Mouse (Mus musculus): ENCODE data around the gene Ctsll3. TPM values are rescaled to one million over a fixed set of nuclear protein-coding genes. Genes with fewer than 3 reads are reported as not detected.

The Ctsll3 gene
- not detected for total RNA-seq (2021)

DNA sequence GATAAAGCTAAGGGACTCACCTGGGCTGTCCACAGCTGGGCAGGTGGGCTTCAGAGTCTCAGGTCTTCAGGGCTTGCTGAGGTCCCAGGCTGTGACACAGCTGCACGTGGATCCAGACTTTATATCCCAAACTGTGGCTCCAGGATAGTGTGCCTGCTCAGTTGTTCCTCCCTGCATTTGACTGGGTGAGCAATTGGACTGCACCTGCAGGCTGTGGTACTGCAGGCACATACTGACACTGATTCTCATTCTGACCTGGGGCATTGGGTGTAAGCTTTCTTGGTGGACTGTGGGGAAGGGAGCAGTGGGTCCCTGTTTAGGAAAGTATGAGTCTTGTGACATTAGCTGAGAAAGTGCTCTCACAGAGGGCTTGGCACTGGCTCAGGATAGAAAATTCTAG is at the start of gene Ctsll3:
TSS of gene Ctsll3 (minus strand) at position 101 of the 400 bp plus-strand sequence.
- no peak for DNase-seq

GRCm38 (mm10) chr13:60848241-60849120 is 45.8 kb upstream of the Ctsll3 start:
- intact Hi-C loops (cut with DNase I): loop anchor here (1.0 to 5.0 kb wide), 2 partner anchors 49 to 88 kb away; partner anchors contain the start of genes Ctla2a, Ctla2b, Gm49391 and Gm49392

More for the DNA sequence above, at the start of gene Ctsll3:
- intact Hi-C loops (cut with DNase I): no loop called here

DNA sequence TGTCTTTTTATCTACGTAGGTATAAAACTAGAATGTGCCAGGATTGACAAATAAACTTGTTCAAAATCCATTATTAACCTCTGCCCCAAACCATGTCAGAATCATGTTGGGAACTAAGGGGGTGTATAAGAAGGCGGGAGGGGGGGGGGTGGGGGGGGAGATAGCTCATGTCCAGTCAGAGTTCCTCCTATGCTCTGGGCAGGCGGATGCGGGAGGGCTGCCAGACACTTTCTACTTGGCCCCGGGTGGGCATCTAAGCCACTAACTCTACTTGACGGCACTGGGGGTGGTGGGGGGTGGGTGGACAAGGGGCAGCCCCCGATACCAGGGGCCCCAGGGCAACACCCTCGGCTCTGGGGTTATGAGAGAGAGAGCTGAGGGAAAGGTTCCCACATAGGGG is 40.5 kb upstream of the Ctsll3 start:
- DNase-seq: no peak
- intact Hi-C loops (cut with DNase I): no loop called here

More at GRCm38 (mm10) chr13:60848241-60849120, 45.8 kb upstream of the Ctsll3 start:
- no peak for DNase-seq

GRCm38 (mm10) chr13:60842703-60843102 is 40.1 kb upstream of the Ctsll3 start:
- DNase-seq: no peak
- intact Hi-C loops (cut with DNase I): no loop called here

- DNase-seq: no peak
- intact Hi-C loops (cut with DNase I): no loop called here
Measured at GRCm38 (mm10) chr13:60839353-60839902, 36.8 kb upstream of the Ctsll3 start.

DNA sequence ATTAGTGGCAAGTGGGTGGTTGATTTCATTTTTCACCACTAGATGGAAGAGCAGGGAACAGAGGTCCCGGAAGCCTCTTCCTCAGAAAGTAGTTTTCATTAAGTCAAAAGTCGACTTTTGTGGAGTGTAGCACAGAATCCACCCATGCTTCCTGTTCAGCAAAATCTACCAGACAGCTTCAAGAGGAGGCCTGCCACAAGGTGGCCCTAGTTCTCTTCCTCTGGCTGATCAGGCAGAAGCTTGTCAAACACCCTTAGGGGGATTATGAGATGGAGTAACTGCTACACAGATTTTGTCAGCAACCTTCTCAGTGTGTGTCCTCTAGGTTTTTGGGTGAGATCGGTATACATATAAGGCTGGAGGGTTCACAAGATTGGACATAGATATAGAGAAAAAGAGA is 23.4 kb upstream of the Ctsll3 start:
- intact Hi-C loops (cut with DNase I): no loop called here
- DNase-seq: peak; percentile 30 to 41

GRCm38 (mm10) chr13:60820486-60821175 is 18.0 kb upstream of the Ctsll3 start:
- intact Hi-C loops (cut with DNase I): no loop called here
- DNase-seq: no peak

- intact Hi-C loops (cut with DNase I): loop anchor here (1.0 to 5.0 kb wide), 2 partner anchors 60 to 342 kb away; no protein-coding TSS in a partner anchor
Measured at GRCm38 (mm10) chr13:60819469-60819868, 16.8 kb upstream of the Ctsll3 start.

DNA sequence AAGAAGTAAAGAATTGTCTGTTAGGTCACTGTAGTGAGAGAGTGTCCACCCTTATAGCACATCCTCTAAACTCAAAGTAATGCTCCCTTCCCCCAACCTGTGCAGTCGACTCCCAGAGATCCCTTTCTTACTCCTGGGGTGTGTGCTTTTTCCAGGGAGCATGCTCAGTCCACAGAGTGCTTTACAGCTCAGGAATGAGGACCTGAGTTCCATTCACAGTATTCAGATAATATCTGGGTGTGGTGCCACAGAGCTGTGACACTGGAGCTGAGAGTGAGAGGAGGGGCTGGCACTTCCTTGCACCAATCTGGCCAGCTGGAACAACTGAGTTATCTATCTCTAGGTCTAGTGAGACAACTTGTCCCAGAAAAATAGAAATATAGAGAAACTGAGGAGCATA is 11.1 kb upstream of the Ctsll3 start:
- DNase-seq: no peak

More at GRCm38 (mm10) chr13:60819469-60819868, 16.8 kb upstream of the Ctsll3 start:
- peak; percentile 25 to 51 for DNase-seq

DNA sequence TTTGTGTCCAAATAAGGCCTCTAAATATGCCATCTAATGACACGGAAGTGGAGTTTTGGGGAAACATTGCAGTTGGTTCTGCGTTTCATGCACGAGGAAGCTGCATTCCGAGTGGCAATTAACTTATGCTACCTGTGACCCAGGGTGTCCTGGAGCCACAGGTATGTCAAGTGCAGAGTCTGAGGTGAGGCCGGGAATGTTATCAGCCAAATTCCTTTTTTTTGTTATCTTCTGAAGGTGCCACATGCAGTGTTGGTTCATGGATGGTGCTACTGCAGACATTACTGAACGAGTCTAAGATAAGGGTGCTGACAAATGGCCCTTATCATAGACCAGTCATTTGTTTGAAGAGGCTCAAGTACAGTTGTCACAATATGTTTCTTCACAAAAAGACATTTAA is 10.1 kb upstream of the Ctsll3 start:
- DNase-seq: no peak
- intact Hi-C loops (cut with DNase I): no loop called here

More for the DNA sequence above, 11.1 kb upstream of the Ctsll3 start:
- intact Hi-C loops (cut with DNase I): no loop called here

DNA sequence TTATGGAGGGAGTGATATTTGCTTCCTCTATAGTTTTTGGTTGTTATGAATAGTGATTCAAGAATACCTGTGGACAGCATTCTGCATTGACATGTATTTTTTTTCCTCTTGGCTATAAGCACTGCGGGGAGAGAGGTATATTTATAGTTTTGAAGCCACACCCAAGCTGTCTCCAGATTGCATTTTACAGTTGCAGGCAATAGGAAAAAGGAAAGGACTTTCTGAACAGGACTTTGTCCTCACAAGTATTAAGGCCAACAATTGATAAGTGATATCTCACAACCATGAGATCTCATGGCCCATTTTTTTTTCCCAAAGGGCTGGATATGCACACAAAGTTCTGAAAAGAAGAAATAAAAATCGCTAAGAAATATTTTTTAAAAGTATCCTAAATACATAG is 7.0 kb upstream of the Ctsll3 start:
- no peak for DNase-seq
- intact Hi-C loops (cut with DNase I): no loop called here

DNA sequence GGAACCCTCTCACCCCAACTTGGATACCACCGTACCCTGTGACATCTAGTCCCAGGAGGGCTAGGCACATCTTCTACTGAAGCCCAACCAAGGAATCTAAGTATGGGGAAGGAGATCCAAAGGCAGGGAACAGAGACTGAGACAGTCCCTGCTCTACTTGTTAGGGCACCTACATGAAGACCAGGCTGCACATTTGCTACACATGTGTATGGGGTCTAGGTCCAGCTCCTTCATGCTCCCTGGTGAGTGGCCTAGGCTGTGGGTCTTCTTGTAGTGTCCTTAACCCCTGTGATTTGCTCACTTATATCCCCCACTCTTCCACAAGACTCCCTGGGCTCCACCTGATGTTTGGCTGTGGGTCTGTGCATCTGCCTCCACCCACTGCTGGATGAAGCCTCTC is 13.2 kb downstream of the Ctsll3 start:
- intact Hi-C loops (cut with DNase I): no loop called here
- DNase-seq: no peak

- DNase-seq: no peak
- intact Hi-C loops (cut with DNase I): no loop called here
Measured at GRCm38 (mm10) chr13:60786264-60786663, 16.4 kb downstream of the Ctsll3 start, which contains the start of gene BC051665. BC051665 (minus strand) TSS chr13:60786364.

- intact Hi-C loops (cut with DNase I): no loop called here
- DNase-seq: no peak
Measured at GRCm38 (mm10) chr13:60783301-60783700, 19.3 kb downstream of the Ctsll3 start.

- intact Hi-C loops (cut with DNase I): no loop called here
- no peak for DNase-seq
Measured at GRCm38 (mm10) chr13:60780534-60780933, 22.1 kb downstream of the Ctsll3 start.

DNA sequence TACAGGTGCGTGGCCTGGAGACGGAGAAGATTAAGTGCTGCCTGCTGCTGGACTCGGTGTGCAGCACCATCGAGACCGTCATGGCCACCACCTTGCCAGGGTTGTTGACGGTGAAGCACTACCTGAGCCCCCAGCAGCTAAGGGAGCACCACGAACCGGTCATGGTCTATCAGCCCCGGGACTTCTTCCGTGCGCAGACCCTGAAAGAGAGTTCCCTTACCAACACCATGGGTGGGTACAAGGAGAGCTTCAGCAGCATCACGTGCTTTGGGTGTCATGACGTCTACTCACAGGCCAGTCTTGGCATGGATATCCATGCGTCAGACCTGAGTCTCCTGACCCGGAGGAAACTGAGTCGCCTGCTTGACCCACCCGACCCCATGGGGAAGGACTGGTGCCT is 41.5 kb downstream of the Ctsll3 start:
- intact Hi-C loops (cut with DNase I): no loop called here
- no peak for DNase-seq

DNA sequence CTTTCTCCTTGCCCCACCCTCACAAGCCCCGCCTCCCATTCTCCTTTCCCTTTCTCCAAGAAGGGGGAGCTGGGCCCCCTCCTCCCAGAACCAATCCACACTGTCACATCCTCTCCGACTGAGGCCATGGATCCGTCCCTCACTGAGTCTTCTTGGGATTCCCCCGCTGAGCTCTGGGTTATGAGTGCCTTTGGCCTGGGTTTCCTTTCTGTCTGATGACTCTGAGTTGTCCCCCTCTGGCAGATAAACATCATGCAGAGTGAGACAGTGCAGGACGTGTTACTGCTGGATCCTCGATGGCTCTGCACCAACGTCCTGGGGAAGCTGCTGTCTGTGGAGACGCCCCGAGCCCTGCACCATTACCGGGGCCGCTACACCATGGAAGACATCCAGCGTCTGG is 42.3 kb downstream of the Ctsll3 start:
- intact Hi-C loops (cut with DNase I): no loop called here
- DNase-seq: no peak

DNA sequence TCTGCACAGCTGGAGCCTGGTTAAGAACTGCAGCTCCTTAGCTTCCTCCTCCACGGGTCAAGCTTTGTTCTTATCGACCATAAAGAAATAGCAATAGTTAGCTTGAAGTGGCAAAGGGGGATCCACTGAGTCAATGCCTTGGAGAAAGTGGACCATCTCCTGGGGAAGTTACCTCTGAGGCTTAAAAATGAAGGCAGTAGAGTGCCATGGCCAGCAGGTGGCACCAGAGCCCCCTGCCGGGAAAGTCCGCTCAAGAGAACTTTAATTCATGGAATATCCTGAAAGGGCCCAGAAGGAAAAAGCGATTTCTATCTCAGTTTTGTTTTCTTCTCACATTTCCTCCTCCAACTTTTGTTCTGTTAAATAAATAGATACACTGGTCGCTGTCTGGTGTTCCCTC is 43.5 kb downstream of the Ctsll3 start:
- peak; percentile 44 to 71 for DNase-seq
- intact Hi-C loops (cut with DNase I): loop anchor here (1.0 to 10.0 kb wide), 3 partner anchors 60 to 483 kb away; no protein-coding TSS in a partner anchor

- DNase-seq: no peak
- intact Hi-C loops (cut with DNase I): loop anchor here (5.0 to 10.0 kb wide), 2 partner anchors 208 to 485 kb away; no protein-coding TSS in a partner anchor
Measured at GRCm38 (mm10) chr13:60757292-60757691, 45.4 kb downstream of the Ctsll3 start.

- DNase-seq: no peak
- intact Hi-C loops (cut with DNase I): loop anchor here (5.0 to 10.0 kb wide), 2 partner anchors 210 to 487 kb away; no protein-coding TSS in a partner anchor
Measured at GRCm38 (mm10) chr13:60755251-60755650, 47.4 kb downstream of the Ctsll3 start.

DNA sequence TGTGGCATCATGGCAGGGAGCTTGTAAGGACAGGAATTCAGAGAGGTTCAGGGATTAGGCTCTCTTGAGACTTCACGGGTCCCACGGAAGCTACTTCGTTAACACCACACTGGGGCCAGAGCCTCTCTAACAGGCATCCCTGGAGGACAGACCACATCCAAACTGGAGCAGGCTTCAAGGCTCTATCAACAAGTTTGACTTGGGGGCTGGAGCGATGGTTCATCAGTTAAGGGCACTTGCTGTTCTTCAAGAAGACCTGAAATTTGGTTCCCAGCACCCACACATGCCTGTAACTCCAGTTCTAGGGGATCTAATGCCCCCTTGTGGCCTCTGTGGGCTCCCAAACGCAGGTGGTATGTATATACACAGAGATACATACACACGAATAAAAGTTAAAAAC is 49.4 kb downstream of the Ctsll3 start:
- intact Hi-C loops (cut with DNase I): loop anchor here (10.0 kb wide), 1 partner anchor 212 kb away; no protein-coding TSS in a partner anchor
- DNase-seq: no peak
